Mouse (Mus musculus) macrophage (primary cell): Measurements from ENCODE around the gene Kcmf1. TPM values are rescaled to one million over a fixed set of nuclear protein-coding genes. Genes with fewer than 3 reads are reported as not detected.

Experiments used
- H3K27ac ChIP-seq: fragments of 350-480 bp; formaldehyde crosslinking; 2 replicates; pipeline ENCODE4 v1.9.0; 2021
- H3K36me3 ChIP-seq: fragments of 350-480 bp; formaldehyde crosslinking; 2 replicates; pipeline ENCODE4 v1.9.0; 2021; ENCODE audit errors: inconsistent target
- H3K4me3 ChIP-seq: fragments of 350-480 bp; formaldehyde crosslinking; 2 replicates; pipeline ENCODE4 v1.9.0; 2021; ENCODE audit errors: inconsistent target
- H3K79me2 ChIP-seq: fragments of 350-480 bp; formaldehyde crosslinking; 2 replicates; pipeline ENCODE4 v1.9.0; 2021; ENCODE audit errors: inconsistent target
- WGBS: methylation state at CpG from one replicate; pipeline ENCODE4 v1.1.7; 2026; ENCODE audit warnings: inconsistent platforms; ENCODE audit not compliant: missing documents; 5-methylcytosine and 5-hydroxymethylcytosine counted together
- polyA plus RNA-seq: library from polyadenylated mRNA; stranded (reverse); fragments of 250-400 nt; gene quantifications from 3 replicates; pipeline ENCODE4 v1.2.4, GENCODE M21; 2018; ENCODE audit warnings: inconsistent platforms

The Kcmf1 gene
- polyA plus RNA-seq, 1 experiment from 2014 or later: 55.0 TPM

DNA sequence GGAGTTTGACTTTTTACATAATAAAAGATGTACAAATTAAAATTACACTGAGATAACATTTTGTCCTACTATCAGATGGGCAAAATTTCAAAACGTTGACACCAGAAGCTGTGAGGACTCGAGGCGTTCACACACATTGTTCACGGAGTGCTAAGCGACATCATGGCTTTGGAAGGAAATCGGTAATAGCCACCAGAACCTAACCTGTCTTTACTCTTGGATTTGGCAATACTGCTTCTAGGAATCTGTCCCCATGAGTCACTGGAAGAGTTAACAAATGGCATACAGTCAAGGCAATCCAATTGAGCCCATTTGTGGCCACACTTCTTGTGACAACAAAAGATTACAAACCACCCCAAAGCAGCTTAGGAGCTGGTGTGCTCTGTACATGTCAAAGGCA is 96.1 kb downstream of the Kcmf1 start:
- no peaks in the 10 kb centered on the region for H3K79me2 ChIP-seq
- no peak overlapping the region for H3K4me3 ChIP-seq
- H3K27ac ChIP-seq: no peak overlapping the region
- WGBS: 86% methylated on average over 6 of the region's 6 CpGs
- H3K36me3 ChIP-seq: no peaks in the 10 kb centered on the region

- no peaks in the 10 kb centered on the region for H3K36me3 ChIP-seq
- no peak overlapping the region for H3K27ac ChIP-seq
- H3K79me2 ChIP-seq: no peaks in the 10 kb centered on the region
- WGBS: 91% methylated on average over 5 of the region's 6 CpGs
- H3K4me3 ChIP-seq: no peak overlapping the region
Observed at GRCm38 (mm10) chr6:72802119-72802518, 97.7 kb downstream of the Kcmf1 start.

GRCm38 (mm10) chr6:72800641-72801040 is 99.1 kb downstream of the Kcmf1 start:
- WGBS: 44% methylated on average over 2 of the region's 2 CpGs

GRCm38 (mm10) chr6:72797763-72798162 is 102.0 kb downstream of the Kcmf1 start:
- Histone ChIP-seq H3K36me3 (no peaks in the 10 kb centered on the region), H3K27ac (no peak overlapping the region), H3K4me3 (no peak overlapping the region), H3K79me2 (no peaks in the 10 kb centered on the region)

More at GRCm38 (mm10) chr6:72800641-72801040, 99.1 kb downstream of the Kcmf1 start:
- H3K27ac ChIP-seq: no peak overlapping the region
- H3K36me3 ChIP-seq: no peaks in the 10 kb centered on the region
- no peaks in the 10 kb centered on the region for H3K79me2 ChIP-seq
- no peak overlapping the region for H3K4me3 ChIP-seq

- H3K79me2 ChIP-seq: no peaks in the 10 kb centered on the region
- H3K27ac ChIP-seq: no peak overlapping the region
- H3K4me3 ChIP-seq: no peak overlapping the region
- WGBS: 93% methylated on average over 16 of the region's 16 CpGs
- H3K36me3 ChIP-seq: no peaks in the 10 kb centered on the region
Observed at GRCm38 (mm10) chr6:72795444-72795843, 104.3 kb downstream of the Kcmf1 start.

- Histone ChIP-seq H3K36me3 (no peaks in the 10 kb centered on the region), H3K4me3 (no peak overlapping the region), H3K27ac (no peak overlapping the region), H3K79me2 (no peaks in the 10 kb centered on the region)
- WGBS: 93% methylated on average over 7 of the region's 7 CpGs
Observed at GRCm38 (mm10) chr6:72794870-72795269, 104.9 kb downstream of the Kcmf1 start.

DNA sequence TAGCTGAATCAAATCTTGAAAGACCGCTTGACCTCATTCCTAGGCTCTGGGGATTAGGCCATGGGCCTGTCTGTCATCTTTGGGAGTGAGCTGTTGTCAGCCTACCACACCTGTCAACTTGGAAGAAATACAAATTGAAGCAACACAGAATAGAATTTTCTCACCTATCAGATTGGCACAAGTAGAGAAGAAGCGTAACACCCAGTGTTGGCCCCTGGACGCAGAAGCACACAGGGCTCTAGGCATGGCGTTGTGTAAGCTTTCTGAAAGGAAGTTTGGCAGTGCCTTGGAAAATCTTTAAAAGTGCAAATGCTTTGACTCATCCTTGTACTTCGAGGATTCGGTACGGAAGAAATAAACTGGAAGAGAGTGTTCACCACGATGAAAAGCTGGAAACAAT is 107.1 kb downstream of the Kcmf1 start:
- no peaks in the 10 kb centered on the region for H3K36me3 ChIP-seq
- H3K27ac ChIP-seq: no peak overlapping the region
- no peaks in the 10 kb centered on the region for H3K79me2 ChIP-seq
- WGBS: 96% methylated on average over 8 of the region's 8 CpGs
- H3K4me3 ChIP-seq: no peak overlapping the region

Other genes with a start within 250 kb of the Kcmf1 start
- gene Tcf7l1, start 110.7 kb downstream of the Kcmf1 start, polyA plus RNA-seq: not detected in 3 replicates
- gene Tmsb10, start 58.8 kb upstream of the Kcmf1 start, polyA plus RNA-seq: 1,065 to 2,086 TPM (median 1,228 TPM) in 3 replicates